Mouse (Mus musculus) bone marrow, adult 2 months (tissue): ENCODE measurements around the gene Amer3. TPM values are rescaled to one million over a fixed set of nuclear protein-coding genes. Genes with fewer than 3 reads are reported as not detected.
"Not testable (repeated sequence)": the region's sequence is repeated elsewhere in the genome, so short reads cannot be mapped to it uniquely, and the experiment has no call there.

Experiments used
- H3K27ac ChIP-seq: fragments of 200-500 bp; 2 replicates; pipeline ENCODE4 v1.5.1; 2012; ENCODE audit warnings: low read depth, mild to moderate bottlenecking, control low read depth, inconsistent platforms, low read length; ENCODE audit not compliant: control insufficient read depth, poor library complexity, insufficient read depth
- H3K4me1 ChIP-seq: fragments of 200-500 bp; 2 replicates; pipeline ENCODE4 v1.6.1; 2011; ENCODE audit warnings: low read length; ENCODE audit not compliant: control insufficient read depth, insufficient read depth
- H3K4me3 ChIP-seq: fragments of 200-500 bp; replicated peaks from 2 replicates; pipeline ENCODE3; 2011; ENCODE audit warnings: mild to moderate bottlenecking, low read depth, low read length, control low read depth; ENCODE audit not compliant: control insufficient read depth
- CTCF ChIP-seq: fragments of 200-500 bp; IDR thresholded peaks from 2 replicates; pipeline ENCODE4 v1.5.1; 2011; ENCODE audit warnings: low read length, control low read depth; ENCODE audit not compliant: control insufficient read depth, insufficient read depth
- POLR2A ChIP-seq: fragments of 200-500 bp; IDR thresholded peaks from 2 replicates; pipeline ENCODE4 v1.6.1; 2011; ENCODE audit warnings: low read depth, mild to moderate bottlenecking, control low read depth, low read length, borderline replicate concordance; ENCODE audit not compliant: control insufficient read depth
- WGBS: fragments of 180-500 bp; shearing (Covaris S2); methylation state at CpG from one replicate; pipeline ENCODE4 v1.1.7; 2018; 5-methylcytosine and 5-hydroxymethylcytosine counted together
- polyA plus RNA-seq: library from polyadenylated mRNA; stranded (reverse); fragments of >200 nt; gene quantifications from 2 replicates; pipeline ENCODE4 v1.2.4, GENCODE M21; 2011; ENCODE audit warnings: low replicate concordance; ENCODE audit not compliant: missing spikeins, insufficient read depth, insufficient read length

Amer3 gene
- polyA plus RNA-seq, 1 experiment, result not detected

DNA sequence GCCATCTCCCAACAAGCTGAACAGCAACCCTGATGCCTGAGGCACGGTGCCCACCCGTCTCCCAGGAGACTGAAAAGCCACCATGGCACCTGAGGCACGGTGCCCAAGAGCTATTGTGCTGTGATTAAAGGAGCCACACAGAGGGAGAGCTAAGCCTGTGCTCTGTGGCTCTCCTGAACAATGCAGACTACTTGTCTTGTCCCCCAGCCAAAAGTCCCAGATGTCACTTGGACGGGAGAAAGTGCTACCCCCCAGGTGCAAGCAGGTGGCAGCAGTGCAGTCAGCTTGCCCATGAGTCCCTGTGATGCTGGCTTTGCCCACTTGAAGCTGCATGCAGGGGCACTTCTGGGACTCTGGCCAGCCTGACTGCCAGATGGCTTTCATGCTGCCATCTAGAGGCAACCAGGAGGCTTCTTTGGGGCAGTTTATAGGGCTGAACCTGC lies 4.4 kb downstream of the Amer3 start:
- Histone ChIP-seq H3K4me1 (no peaks in the 10 kb centered on the region), H3K27ac (no peak overlapping the region), H3K4me3 (no peak overlapping the region)
- 32% methylated on average over 4 of the region's 4 CpGs for WGBS
- TF ChIP-seq CTCF (no peak), POLR2A (no peak)

DNA sequence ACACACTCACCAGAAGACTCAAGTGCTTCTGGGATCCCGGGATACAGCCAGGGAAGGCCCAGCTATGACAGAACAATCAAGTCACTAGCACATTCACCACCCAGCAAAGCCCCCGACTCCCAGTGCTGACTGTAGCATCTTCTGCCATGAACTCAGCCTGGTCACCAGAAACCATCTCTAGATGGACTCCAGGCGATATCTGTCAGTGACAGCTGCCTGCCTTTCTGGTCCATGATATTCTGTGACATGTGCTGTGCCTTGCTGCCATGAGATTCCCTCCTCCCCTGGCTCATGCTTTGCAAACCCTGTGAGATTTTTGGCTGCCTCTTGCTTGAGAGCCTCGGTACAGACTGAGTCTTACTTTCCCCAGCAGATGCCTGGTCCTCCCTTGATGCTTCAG lies 5.3 kb downstream of the Amer3 start:
- WGBS, result 64% methylated on average over 4 of the region's 4 CpGs
- TF ChIP-seq CTCF, result no peak
- no peak for TF ChIP-seq POLR2A
- no peak overlapping the region for H3K27ac ChIP-seq
- H3K4me3 ChIP-seq, result no peak overlapping the region
- no peaks in the 10 kb centered on the region for H3K4me1 ChIP-seq

DNA sequence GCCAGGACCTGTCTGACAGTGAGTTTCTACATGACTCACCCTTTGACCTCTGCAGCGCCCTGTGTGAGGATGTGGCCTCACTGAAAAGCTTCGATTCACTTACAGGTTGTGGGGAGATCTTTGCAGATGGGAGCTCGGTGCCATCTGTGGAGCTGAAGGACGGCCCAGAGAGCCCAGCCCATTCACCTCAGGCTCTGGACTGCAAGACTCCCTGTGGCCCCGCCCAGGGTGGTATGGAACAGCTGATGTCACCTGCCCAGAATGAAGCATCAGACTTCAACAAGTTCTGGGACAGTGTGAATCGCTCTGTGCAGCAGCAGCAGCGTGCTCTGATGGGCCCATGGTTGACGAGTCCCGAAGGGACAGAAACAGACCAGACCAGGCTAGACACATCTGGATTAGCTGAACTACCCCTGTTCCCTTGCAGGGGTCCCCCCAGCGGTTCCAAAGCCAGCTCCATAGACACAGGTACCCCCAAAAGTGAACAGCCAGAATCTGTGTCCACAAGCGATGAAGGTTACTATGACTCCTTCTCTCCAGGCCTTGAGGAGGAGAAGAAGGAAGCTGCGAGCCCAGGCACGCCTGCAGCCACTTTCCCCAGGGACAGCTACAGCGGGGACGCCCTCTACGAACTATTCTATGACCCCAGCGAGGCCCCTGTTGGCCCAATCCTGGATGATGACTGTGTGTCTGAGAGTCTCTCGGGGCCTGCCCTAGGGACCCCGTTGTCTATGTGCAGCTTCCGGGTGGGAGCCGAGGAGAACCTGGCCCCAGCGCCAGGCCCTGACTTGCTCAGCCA lies 8.0 kb downstream of the Amer3 start:
- no peak for TF ChIP-seq POLR2A
- H3K27ac ChIP-seq, result no peak overlapping the region
- 81% methylated on average over 22 of the region's 22 CpGs for WGBS

DNA sequence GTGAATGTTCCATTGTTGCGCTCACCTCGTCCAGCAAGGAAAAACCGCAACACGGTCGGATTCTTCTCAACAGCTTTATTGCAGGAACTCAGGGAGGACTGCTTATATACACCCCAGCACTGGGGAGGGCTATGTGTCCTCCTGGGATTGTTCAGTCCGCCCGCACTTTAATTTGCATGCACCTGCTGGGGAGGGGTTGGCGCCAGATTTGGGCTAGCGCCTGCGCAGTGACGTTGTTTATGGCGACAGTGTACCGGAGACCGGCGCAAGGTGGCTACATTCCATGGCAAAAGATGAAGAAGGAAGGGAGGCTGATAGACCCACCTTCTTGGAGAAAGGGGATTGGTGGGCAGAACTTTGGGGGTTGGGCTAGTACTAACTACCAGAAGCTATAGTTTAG lies 20.5 kb downstream of the Amer3 start:
- TF ChIP-seq POLR2A (no peak), CTCF (no peak)
- Histone ChIP-seq H3K4me1 (no peaks in the 10 kb centered on the region), H3K4me3 (no peak overlapping the region), H3K27ac (no peak overlapping the region)
- 91% methylated on average over 15 of the region's 15 CpGs for WGBS

More for the DNA sequence above, 8.0 kb downstream of the Amer3 start:
- H3K4me1 ChIP-seq, result no peaks in the 10 kb centered on the region
- no peak overlapping the region for H3K4me3 ChIP-seq

DNA sequence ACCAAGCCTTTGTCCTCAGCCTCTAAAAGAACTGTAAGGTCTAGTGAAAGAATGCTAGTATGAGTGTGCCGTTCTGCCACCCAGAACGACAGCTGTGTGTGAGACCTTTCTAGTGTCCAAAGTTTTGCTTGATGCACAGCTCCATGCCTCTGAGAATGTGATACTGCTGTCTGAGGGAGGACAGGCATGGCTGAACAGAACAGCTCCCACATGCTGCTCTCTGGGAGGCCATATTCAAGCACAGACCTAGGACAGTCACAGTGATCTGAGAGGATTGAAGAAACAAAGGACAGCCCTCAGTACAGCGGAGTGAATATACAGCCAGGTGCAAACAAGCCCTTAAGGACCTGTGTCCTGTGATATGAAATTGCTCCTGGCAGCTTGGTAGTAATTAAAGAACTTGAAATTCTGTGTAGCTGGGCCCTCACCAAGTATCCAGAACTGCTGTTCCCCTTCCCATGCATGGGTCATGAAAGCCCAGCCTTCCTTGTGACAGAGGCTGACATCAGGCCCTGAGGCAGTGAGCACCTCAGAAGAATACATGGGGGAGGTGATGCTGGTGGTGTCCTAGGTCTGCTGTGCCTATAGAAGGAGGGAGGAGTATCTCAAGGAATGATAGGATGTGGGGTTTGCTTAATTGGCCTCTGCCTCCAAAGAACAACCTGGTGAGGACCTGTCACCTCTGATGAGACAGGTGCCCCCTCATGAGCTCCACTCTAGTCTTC lies 22.0 kb downstream of the Amer3 start:
- no peaks in the 10 kb centered on the region for H3K4me1 ChIP-seq
- 79% methylated on average over 3 of the region's 3 CpGs for WGBS
- no peak overlapping the region for H3K27ac ChIP-seq
- TF ChIP-seq POLR2A (no peak), CTCF (no peak)
- H3K4me3 ChIP-seq, result no peak overlapping the region

DNA sequence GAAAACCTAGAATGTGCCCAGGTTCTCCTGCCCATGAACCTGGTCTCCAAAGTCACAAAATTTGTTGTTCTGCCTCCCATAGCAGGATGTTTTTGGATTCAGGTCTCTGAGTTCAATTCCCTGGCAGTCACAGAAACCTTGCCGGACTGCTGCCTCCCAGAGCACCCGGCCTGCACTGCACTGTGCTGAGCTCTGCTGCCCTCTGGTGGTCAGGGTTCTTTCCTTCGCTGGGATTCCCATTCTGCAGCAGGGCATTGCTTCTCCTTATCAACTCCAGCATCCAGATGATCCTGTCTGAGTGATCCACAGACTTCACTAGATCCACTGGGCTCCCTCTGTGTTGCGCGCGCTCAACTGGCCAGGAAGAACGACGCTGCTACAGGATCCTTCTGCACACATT lies 22.9 kb downstream of the Amer3 start:
- 18% methylated on average over 8 of the region's 8 CpGs for WGBS
- no peak overlapping the region for H3K27ac ChIP-seq
- TF ChIP-seq POLR2A, result no peak
- TF ChIP-seq CTCF, result peak; percentile 97

DNA sequence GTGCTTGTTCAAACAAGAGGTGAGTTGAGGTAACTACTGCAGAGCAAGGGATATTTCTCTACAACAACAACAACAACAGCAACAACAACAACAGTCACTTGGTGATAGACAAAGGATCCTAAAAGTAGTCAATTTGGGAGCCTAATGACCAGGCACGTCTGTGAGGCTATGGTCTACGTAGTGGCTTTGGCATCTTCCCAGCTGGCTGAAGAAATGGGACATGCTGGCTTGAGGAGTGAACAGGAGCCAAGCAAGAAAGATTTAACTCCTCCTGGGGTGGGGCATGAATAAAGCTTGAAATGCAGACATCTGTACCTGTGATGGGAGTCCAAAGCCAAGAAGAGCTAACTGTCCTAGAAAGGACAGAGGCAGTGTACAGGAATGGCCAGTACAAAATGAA lies 34.3 kb downstream of the Amer3 start:
- no peaks in the 10 kb centered on the region for H3K4me1 ChIP-seq
- no peak overlapping the region for H3K4me3 ChIP-seq
- WGBS, result 57% methylated on average over 2 of the region's 2 CpGs
- no peak overlapping the region for H3K27ac ChIP-seq
- TF ChIP-seq CTCF (no peak), POLR2A (no peak)

More for the DNA sequence above, 22.9 kb downstream of the Amer3 start:
- Histone ChIP-seq H3K4me1 (no peaks in the 10 kb centered on the region), H3K4me3 (no peak overlapping the region)

DNA sequence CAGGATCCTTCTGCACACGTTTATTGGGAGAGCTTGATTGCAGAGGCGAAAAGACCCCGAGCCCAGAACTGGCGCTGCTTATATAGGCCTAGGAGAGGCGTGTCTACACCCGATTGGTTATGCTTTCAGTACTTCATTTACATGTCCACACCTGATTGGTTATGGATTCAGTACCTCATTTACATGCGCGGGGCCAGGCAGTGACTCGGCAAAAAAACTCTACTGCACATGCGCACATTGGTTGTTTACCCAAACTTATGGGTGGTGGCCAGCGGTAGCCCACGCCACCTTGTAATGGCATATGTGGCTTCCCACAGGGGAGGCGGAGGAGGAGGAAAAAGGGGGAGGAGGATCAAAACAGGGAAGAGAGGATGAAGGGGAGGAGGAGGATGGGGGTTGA lies 40.7 kb downstream of the Amer3 start:
- H3K27ac ChIP-seq, H3K4me3 ChIP-seq, H3K4me1 ChIP-seq: not testable (repeated sequence)
- 85% methylated on average over 13 of the region's 13 CpGs for WGBS

DNA sequence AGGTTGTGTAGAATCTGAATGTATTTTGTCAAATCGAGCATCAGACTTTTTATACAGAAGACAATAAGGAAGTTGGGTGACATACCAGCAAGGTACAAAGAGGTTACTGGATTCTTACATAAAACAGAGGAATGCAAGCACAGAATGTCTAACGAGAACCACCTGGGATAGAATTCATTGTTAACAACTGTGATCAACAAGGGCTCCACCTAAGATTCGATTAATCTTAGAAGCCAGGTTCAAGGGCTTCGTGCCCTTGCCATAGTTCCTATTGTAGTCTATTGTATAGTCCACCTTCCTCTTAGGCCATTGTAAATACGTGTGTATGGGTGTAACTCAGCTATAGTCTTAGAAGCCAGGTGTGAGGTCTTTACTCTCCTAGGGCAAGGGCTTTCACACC lies 41.3 kb downstream of the Amer3 start:
- not testable (repeated sequence) for H3K4me1 ChIP-seq, H3K27ac ChIP-seq, H3K4me3 ChIP-seq
- WGBS, result 82% methylated on average over 5 of the region's 5 CpGs
